ENCODE assay signal across 27 mouse cellular contexts in genomic region chr2:66171643-66172042, GRCm38 (mm10). TPM values are rescaled to one million over a fixed set of nuclear protein-coding genes. Genes with fewer than 3 reads are reported as not detected.
DNase-seq lines count a peak whose midpoint lies in the region; ATAC-seq and TF ChIP-seq lines count a peak whose summit lies in the region.
"Had no signal": no experiment of that assay in that cellular context is flagged by ENCODE, and none has a peak within 500 bp of the region (broad histone marks: within the 10 kb centered on the region; RNA-seq: fewer than 3 reads in every experiment).

No protein-coding gene starts in this region.

- peak; percentile 45 for DNase-seq in embryo, embryonic 10 days (ENCODE audit: low spot score)
- no peak for DNase-seq in embryo, embryonic 11 days
- no peak for DNase-seq in kidney, adult 18-20 months
- DNase-seq in kidney, postnatal 0 days (ENCODE audit: low spot score), result peak; percentile 58
- DNase-seq in kidney, adult 11 months, result no peak
- peak; percentile 24 for DNase-seq in MN1 (ENCODE audit: low spot score)
- no peak for DNase-seq in urinary bladder, adult 2 months (ENCODE audit: low spot score)
- DNase-seq: adrenal gland, postnatal 10 days; adrenal gland, postnatal 36 days; cerebellum, adult 18-20 months; cerebellum, adult 9-10 months; cerebellum, postnatal 14 days; forebrain, postnatal 0 days; gastrocnemius, adult 2 months; gastrocnemius, postnatal 14 days; heart, adult 2 months; heart, postnatal 14 days; heart, postnatal 4 days had no signal

- peak; percentile 89 for ATAC-seq in kidney, embryonic 14.5 days (ENCODE audit: low FRiP score, low TSS enrichment)
- ATAC-seq in kidney, postnatal 0 days (replicated peaks; ENCODE audit: low FRiP score, low read depth), result peak; percentile 68; the same call in 1 of the 2 replicates
- ATAC-seq: forebrain, embryonic 14.5 days; hindbrain, postnatal 0 days; Patski had no signal

- no peak overlapping the region for H3K9ac ChIP-seq in kidney, embryonic 14.5 days (ENCODE audit: low read depth, low read length)
- no peak overlapping the region for H3K9ac ChIP-seq in kidney, postnatal 0 days (ENCODE audit: low read depth, low read length)
- H3K9ac ChIP-seq: embryonic facial prominence, embryonic 12.5 days; embryonic facial prominence, embryonic 15.5 days; forebrain, postnatal 0 days; heart, embryonic 13.5 days; hindbrain, embryonic 14.5 days had no signal

- no peaks in the 10 kb centered on the region for H3K9me3 ChIP-seq in kidney, embryonic 14.5 days (ENCODE audit: control insufficient read depth, low read length)
- no peaks in the 10 kb centered on the region for H3K9me3 ChIP-seq in kidney, postnatal 0 days (replicated peaks; ENCODE audit: low read length)
- H3K9me3 ChIP-seq: embryonic facial prominence, embryonic 12.5 days; embryonic facial prominence, embryonic 15.5 days; heart, embryonic 10.5 days; heart, embryonic 13.5 days had no signal

- no peaks in the 10 kb centered on the region for H3K27me3 ChIP-seq in kidney, embryonic 14.5 days (ENCODE audit: control insufficient read depth, insufficient read depth, low read length)
- H3K27me3 ChIP-seq in kidney, postnatal 0 days (ENCODE audit: insufficient read depth, low read length), result no peaks in the 10 kb centered on the region
- H3K27me3 ChIP-seq: embryonic facial prominence, embryonic 12.5 days; embryonic facial prominence, embryonic 15.5 days; heart, embryonic 13.5 days; Patski had no signal

- peak overlapping the region; percentile 33; the same call in 1 of the 2 replicates for H3K4me2 ChIP-seq in kidney, embryonic 14.5 days (replicated peaks; ENCODE audit: low read depth, low read length)
- peak overlapping the region; percentile 23; the same call in 1 of the 2 replicates for H3K4me2 ChIP-seq in kidney, postnatal 0 days (ENCODE audit: low read length)
- H3K4me2 ChIP-seq: embryonic facial prominence, embryonic 12.5 days; embryonic facial prominence, embryonic 15.5 days; heart, embryonic 13.5 days; hindbrain, embryonic 14.5 days had no signal

- H3K4me1 ChIP-seq in kidney, embryonic 14.5 days (ENCODE audit: control insufficient read depth, insufficient read depth, low read length), result no peaks in the 10 kb centered on the region
- no peaks in the 10 kb centered on the region for H3K4me1 ChIP-seq in kidney, postnatal 0 days (replicated peaks; ENCODE audit: insufficient read depth, low read length)
- H3K4me1 ChIP-seq: embryonic facial prominence, embryonic 12.5 days; heart, embryonic 10.5 days had no signal

- H3K4me3 ChIP-seq in kidney, embryonic 14.5 days (ENCODE audit: low read length), result no peak overlapping the region
- H3K4me3 ChIP-seq in kidney, postnatal 0 days (replicated peaks; ENCODE audit: low read depth, low read length), result no peak overlapping the region
- H3K4me3 ChIP-seq: embryonic facial prominence, embryonic 12.5 days; embryonic facial prominence, embryonic 15.5 days; gastrocnemius, adult 2 months; heart, adult 2 months; heart, embryonic 10.5 days; heart, embryonic 13.5 days had no signal

- no peaks in the 10 kb centered on the region for H3K36me3 ChIP-seq in kidney, embryonic 14.5 days (ENCODE audit: control insufficient read depth, insufficient read depth, low read length)
- no peaks in the 10 kb centered on the region for H3K36me3 ChIP-seq in kidney, postnatal 0 days (ENCODE audit: insufficient read depth, low read length)
- H3K36me3 ChIP-seq: embryonic facial prominence, embryonic 12.5 days; embryonic facial prominence, embryonic 15.5 days; heart, embryonic 10.5 days; heart, embryonic 13.5 days had no signal

- 36% methylated on average over 3 of the region's 3 CpGs for WGBS in kidney, embryonic 14.5 days
- 47% methylated on average over 3 of the region's 3 CpGs for WGBS in kidney, postnatal 0 days

- no peak overlapping the region for H3K27ac ChIP-seq in kidney, embryonic 14.5 days (ENCODE audit: low read depth, low read length)
- no peak overlapping the region for H3K27ac ChIP-seq in kidney, postnatal 0 days
- H3K27ac ChIP-seq: embryonic facial prominence, embryonic 12.5 days; embryonic facial prominence, embryonic 15.5 days; gastrocnemius, adult 2 months; heart, adult 2 months; heart, embryonic 10.5 days; heart, embryonic 13.5 days; hindbrain, embryonic 14.5 days; hindbrain, postnatal 0 days had no signal

- TF ChIP-seq CTCF in kidney, postnatal 0 days (IDR thresholded peaks at IDR 0.05; ENCODE audit: low read depth), result no peak

RNA-seq across cellular contexts. Expression of gene Galnt3, which starts 46.8 kb away (rescaled TPM):
- polyA plus RNA-seq in kidney, embryonic 14.5 days (2014; fragmentation: Nextera tagmentation; extraction: Ambion mirVana), result 7.0 and 9.4 TPM in 2 replicates
- polyA plus RNA-seq in kidney, postnatal 0 days (2015; fragmentation: Nextera tagmentation; extraction: Ambion mirVana), result 15.3 and 17.3 TPM in 2 replicates
- polyA plus RNA-seq in urinary bladder, adult 2 months (2012; rRNA removed), result 5.6 and 7.9 TPM in 2 replicates

Comparison
In these comparisons a context has a peak if more than half of its experiments do, and no peak if none do; other contexts are left out.
1. DNase-seq: peak in embryo, embryonic 10 days (single experiment), kidney, postnatal 0 days (single experiment) and MN1 (single experiment); none in embryo, embryonic 11 days (single experiment), kidney, adult 18-20 months (single experiment), kidney, adult 11 months (single experiment) and urinary bladder, adult 2 months (single experiment).